Mouse (Mus musculus) myocyte (in vitro differentiated cells): ENCODE measurements around the gene Zfhx3. TPM values are rescaled to one million over a fixed set of nuclear protein-coding genes. Genes with fewer than 3 reads are reported as not detected.

Experiments used
- H3K27me3 ChIP-seq: one replicate; pipeline ENCODE4 v1.6.1; 2011; ENCODE audit not compliant: control insufficient read depth, insufficient read depth, insufficient read length
- H3K36me3 ChIP-seq: one replicate; pipeline ENCODE4 v1.6.1; 2011; ENCODE audit not compliant: control insufficient read depth, insufficient read depth
- H3K4me2 ChIP-seq: one replicate; pipeline ENCODE4 v1.6.1; 2011; ENCODE audit warnings: low read depth, control low read depth
- H3K4me3 ChIP-seq: one replicate; pipeline ENCODE4 v1.5.1; 2011; ENCODE audit warnings: mild to moderate bottlenecking, control low read depth, moderate library complexity
- H3K79me2 ChIP-seq: one replicate; pipeline ENCODE4 v1.6.1; 2011; ENCODE audit not compliant: control insufficient read depth, insufficient read depth
- H3ac ChIP-seq: one replicate; pipeline ENCODE4 v1.6.1; 2011; ENCODE audit not compliant: control insufficient read depth, insufficient read length
- CEBPB ChIP-seq: IDR thresholded peaks from 2 replicates; pipeline ENCODE4 v1.6.1; 2011; ENCODE audit warnings: mild to moderate bottlenecking, moderate library complexity; ENCODE audit not compliant: poor library complexity, insufficient read depth, severe bottlenecking
- E2F4 ChIP-seq: IDR thresholded peaks from one replicate; pipeline ENCODE4 v1.6.1; 2011; ENCODE audit warnings: mild to moderate bottlenecking, control low read depth, moderate library complexity; ENCODE audit not compliant: insufficient read depth
- MAX ChIP-seq: IDR thresholded peaks from one replicate; pipeline ENCODE4 v1.6.1; 2011; ENCODE audit warnings: low read depth, mild to moderate bottlenecking, control low read depth
- MYOD1 ChIP-seq, 3 experiments: IDR thresholded peaks; one replicate each; pipeline ENCODE4 v1.6.1; 2011; ENCODE audit warnings: control low read depth in 2 of 3, low read depth in 2 of 3, mild to moderate bottlenecking in 2 of 3, moderate library complexity in 1 of 3; ENCODE audit not compliant: insufficient read length in 2 of 3, control insufficient read depth in 1 of 3
- MYOG ChIP-seq, 3 experiments: IDR thresholded peaks; one replicate each; pipeline ENCODE4 v1.6.1; 2011; ENCODE audit warnings: control low read depth in 2 of 3, low read depth in 2 of 3, mild to moderate bottlenecking in 2 of 3; ENCODE audit not compliant: insufficient read length in 2 of 3, control insufficient read depth in 1 of 3, insufficient read depth in 1 of 3
- POLR2A ChIP-seq: IDR thresholded peaks from one replicate; pipeline ENCODE4 v1.6.1; 2011; ENCODE audit warnings: low read depth, mild to moderate bottlenecking, control low read depth, moderate library complexity; ENCODE audit not compliant: insufficient read length
- POLR2AphosphoS2 ChIP-seq: IDR thresholded peaks from one replicate; pipeline ENCODE4 v1.6.1; 2011; ENCODE audit warnings: low read depth, control low read depth; ENCODE audit not compliant: insufficient read length
- REST ChIP-seq: IDR thresholded peaks from one replicate; pipeline ENCODE4 v1.6.1; 2011; ENCODE audit warnings: mild to moderate bottlenecking, control low read depth, moderate library complexity; ENCODE audit not compliant: insufficient read depth, insufficient read length
- SRF ChIP-seq: IDR thresholded peaks from one replicate; pipeline ENCODE4 v1.6.1; 2011; ENCODE audit warnings: low read depth; ENCODE audit not compliant: control insufficient read depth, insufficient read length
- TCF12 ChIP-seq: IDR thresholded peaks from one replicate; pipeline ENCODE4 v1.6.1; 2011; ENCODE audit warnings: mild to moderate bottlenecking, control low read depth; ENCODE audit not compliant: poor library complexity, insufficient read depth, severe bottlenecking
- TCF3 ChIP-seq: IDR thresholded peaks from one replicate; pipeline ENCODE4 v1.6.1; 2011; ENCODE audit warnings: low read depth, control low read depth; ENCODE audit not compliant: insufficient read length
- USF1 ChIP-seq: IDR thresholded peaks from one replicate; pipeline ENCODE4 v1.6.1; 2011; ENCODE audit warnings: low read depth, mild to moderate bottlenecking, control low read depth, moderate library complexity
- polyA plus RNA-seq: library from polyadenylated mRNA; unstranded; fragments of >200 nt; fragmentation: generic; extraction: Trizol; gene quantifications from one replicate; pipeline ENCODE4 v1.2.1, GENCODE M21; 2012; ENCODE audit warnings: missing spikeins

Zfhx3 gene
- polyA plus RNA-seq, 1 experiment = 3.0 TPM

GRCm38 (mm10) chr8:108883381-108883780, 940.9 kb downstream of the Zfhx3 start:
- H3K4me2 ChIP-seq = no peak overlapping the region
- H3K27me3 ChIP-seq = no peaks in the 10 kb centered on the region
- H3K36me3 ChIP-seq = no peaks in the 10 kb centered on the region
- no peak overlapping the region for H3K4me3 ChIP-seq
- TF ChIP-seq TCF3 (no peak), MAX (no peak), MYOG (IDR thresholded peaks at IDR 0.05; ENCODE audit: control insufficient read depth in 1 of 3, insufficient read depth in 1 of 3, insufficient read length in 2 of 3, low read depth in 2 of 3) (peak in 1 of 3 experiments; percentile 8), SRF (no peak)
- no peak overlapping the region for H3ac ChIP-seq
- H3K79me2 ChIP-seq = peaks cover 7% of the 10 kb centered on the region

GRCm38 (mm10) chr8:108884947-108885346, 942.5 kb downstream of the Zfhx3 start:
- Histone ChIP-seq H3K36me3 (no peaks in the 10 kb centered on the region), H3K27me3 (no peaks in the 10 kb centered on the region), H3K79me2 (peaks cover 7% of the 10 kb centered on the region), H3K4me2 (peak overlapping the region; percentile 39), H3K4me3 (no peak overlapping the region), H3ac (no peak overlapping the region)
- TF ChIP-seq TCF3 (no peak), USF1 (no peak), MAX (no peak), REST (no peak), TCF12 (no peak), SRF (no peak), E2F4 (no peak), CEBPB (no peak), POLR2A (no peak), POLR2AphosphoS2 (no peak)

- Histone ChIP-seq H3K27me3 (no peaks in the 10 kb centered on the region), H3K36me3 (no peaks in the 10 kb centered on the region), H3K4me3 (no peak overlapping the region), H3ac (no peak overlapping the region), H3K4me2 (peak overlapping the region; percentile 39), H3K79me2 (peaks cover 7% of the 10 kb centered on the region)
- TF ChIP-seq POLR2A = peak; percentile 16
- TF ChIP-seq MYOG (IDR thresholded peaks at IDR 0.05; ENCODE audit: control insufficient read depth in 1 of 3, insufficient read depth in 1 of 3, insufficient read length in 2 of 3, low read depth in 2 of 3) = peak in 1 of 3 experiments; percentile 39
- TF ChIP-seq TCF12 = no peak
- TF ChIP-seq MYOD1 (IDR thresholded peaks at IDR 0.05; ENCODE audit: control insufficient read depth in 1 of 3, insufficient read length in 2 of 3, low read depth in 2 of 3) = peak in 1 of 3 experiments; percentile 28
Observed at GRCm38 (mm10) chr8:108885450-108885849, 943.0 kb downstream of the Zfhx3 start.

GRCm38 (mm10) chr8:108885861-108886260, 943.4 kb downstream of the Zfhx3 start:
- Histone ChIP-seq H3K4me3 (no peak overlapping the region), H3K27me3 (no peaks in the 10 kb centered on the region), H3K36me3 (no peaks in the 10 kb centered on the region), H3K79me2 (peaks cover 7% of the 10 kb centered on the region), H3ac (no peak overlapping the region), H3K4me2 (peak overlapping the region; percentile 79)
- TF ChIP-seq SRF = no peak
- TF ChIP-seq POLR2A = no peak
- no peak for TF ChIP-seq TCF12
- TF ChIP-seq CEBPB = no peak
- no peak for TF ChIP-seq TCF3
- no peak for TF ChIP-seq MYOG (IDR thresholded peaks at IDR 0.05; ENCODE audit: control insufficient read depth in 1 of 3, insufficient read depth in 1 of 3, insufficient read length in 2 of 3, low read depth in 2 of 3)
- TF ChIP-seq REST = no peak
- TF ChIP-seq E2F4 = no peak
- no peak for TF ChIP-seq POLR2AphosphoS2

DNA sequence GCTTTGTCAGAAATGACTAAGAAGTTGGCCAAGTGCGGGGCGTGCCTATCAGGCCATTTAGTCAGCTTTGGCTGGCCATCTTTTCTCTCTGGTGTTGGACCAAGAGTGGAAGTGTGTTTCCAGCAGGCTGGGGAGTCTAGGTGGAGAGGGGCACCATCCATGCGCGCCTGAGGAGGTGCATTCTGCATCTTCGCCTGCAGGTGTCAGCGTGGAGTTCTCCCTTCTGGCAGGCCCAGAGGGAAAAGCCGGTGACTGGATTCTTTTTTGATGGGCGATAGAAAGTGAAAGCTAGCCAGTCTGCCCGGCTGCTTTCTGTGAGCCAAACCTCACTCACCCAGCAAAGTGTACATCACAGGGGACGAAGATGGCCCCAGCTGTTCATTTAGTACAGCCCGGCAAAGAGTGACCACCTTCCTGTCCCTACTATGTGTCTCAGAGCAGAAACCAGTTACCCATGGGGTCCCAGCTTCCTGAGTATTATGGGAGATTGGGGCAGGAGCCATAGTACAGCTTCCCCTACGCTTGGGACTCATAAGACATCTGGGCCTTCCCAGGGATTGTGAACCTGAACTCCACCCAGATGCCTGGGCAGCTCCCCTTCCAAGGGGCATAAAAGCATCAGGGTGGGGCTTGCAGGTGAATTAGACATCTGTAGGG, 944.3 kb downstream of the Zfhx3 start:
- H3K79me2 ChIP-seq = peaks cover 7% of the 10 kb centered on the region
- no peak overlapping the region for H3ac ChIP-seq
- H3K4me2 ChIP-seq = peak overlapping the region; percentile 79
- H3K36me3 ChIP-seq = no peaks in the 10 kb centered on the region
- TF ChIP-seq E2F4 (no peak), POLR2A (no peak), USF1 (no peak), REST (no peak), TCF12 (no peak), POLR2AphosphoS2 (no peak), SRF (no peak), MAX (no peak), MYOD1 (IDR thresholded peaks at IDR 0.05; ENCODE audit: control insufficient read depth in 1 of 3, insufficient read length in 2 of 3, low read depth in 2 of 3) (no peak), CEBPB (no peak)
- no peaks in the 10 kb centered on the region for H3K27me3 ChIP-seq
- peak overlapping the region; percentile 13 for H3K4me3 ChIP-seq
